Mouse (Mus musculus) adrenal gland, adult 8-10 months (tissue): Measurements from ENCODE around the gene Aqp2. TPM values are rescaled to one million over a fixed set of nuclear protein-coding genes. Genes with fewer than 3 reads are reported as not detected.

Experiments used
- DNase-seq: peaks from one replicate; pipeline ENCODE4 v3.0.0; 2022
- total RNA-seq, 4 experiments: library from RNA; stranded (reverse); gene quantifications; 2 replicates each; pipeline ENCODE4 v1.2.4; 2022

Gene Aqp2
- total RNA-seq, 4 experiments from 2014 or later, result 1.0 to 5.2 (median 1.9) TPM

DNA sequence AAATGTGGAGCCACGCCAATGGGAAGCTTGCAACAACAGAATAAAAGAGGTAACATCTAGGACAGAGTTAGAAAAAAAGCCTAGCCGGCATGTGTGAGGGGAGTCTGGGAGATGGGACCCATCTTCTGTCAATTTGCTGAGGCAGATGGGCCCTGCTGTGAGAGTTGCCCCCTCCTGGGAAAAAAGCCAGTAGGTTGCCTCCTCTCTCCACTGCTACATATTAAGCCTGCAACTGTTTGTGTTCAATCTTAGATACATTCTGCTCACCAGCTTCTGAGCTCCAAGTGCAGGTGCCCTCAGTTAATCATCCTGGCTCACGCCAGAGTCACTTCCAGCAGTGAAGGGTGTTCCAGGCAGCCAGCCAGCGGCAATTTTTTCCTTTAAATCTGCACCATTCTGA is 41.0 kb downstream of the Aqp2 start:
- DNase-seq, result no peak

DNA sequence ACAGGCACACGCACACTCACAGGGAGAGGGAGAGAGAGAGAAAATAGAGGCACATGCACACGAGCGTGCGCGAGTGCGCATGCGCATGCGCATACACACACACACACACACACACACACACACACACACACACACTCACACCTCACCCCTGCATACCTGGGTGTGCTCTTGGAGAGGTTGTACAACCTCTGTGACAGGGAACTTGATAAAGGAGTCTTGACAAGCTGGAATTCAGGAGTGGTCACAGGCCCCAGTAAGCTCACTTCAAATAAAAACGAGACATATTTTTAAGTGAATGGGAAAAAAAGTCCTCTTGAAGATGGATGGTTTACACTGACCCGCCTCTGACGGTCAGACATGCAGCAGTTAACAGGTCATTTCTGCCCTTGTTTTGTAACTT is 43.2 kb downstream of the Aqp2 start:
- DNase-seq, result no peak

DNA sequence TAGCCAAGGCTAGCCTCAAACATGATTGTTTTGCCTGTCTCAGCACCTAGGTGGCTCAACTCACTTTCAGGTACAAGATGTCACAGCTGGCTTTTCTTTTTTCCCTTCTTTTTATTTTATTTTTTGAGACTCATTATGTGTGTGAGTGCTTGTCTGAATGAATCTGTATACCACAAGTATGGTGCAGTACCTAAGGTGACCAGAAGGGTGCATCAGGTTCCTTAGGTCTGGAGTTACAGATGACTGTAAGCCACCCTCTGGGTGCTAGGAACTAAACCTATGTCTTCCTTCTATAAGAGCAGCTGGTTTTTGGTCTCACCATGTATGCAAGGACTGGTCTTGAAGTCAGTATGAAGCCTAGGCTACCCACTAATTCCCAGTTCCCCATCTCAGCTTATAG is 52.8 kb downstream of the Aqp2 start:
- DNase-seq, result no peak

Other genes starting within 250 kb of the Aqp2 start
- gene Fmnl3, start 208.6 kb upstream of the Aqp2 start, total RNA-seq, result 10 to 100 TPM; 16.5 to 29.3 (median 24.4) TPM
- gene Tmbim6, start 186.2 kb upstream of the Aqp2 start, total RNA-seq, result 100 to 1,000 TPM; 442 to 837 (median 596) TPM
- gene Nckap5l, start 121.3 kb upstream of the Aqp2 start, total RNA-seq, result 10 to 100 TPM; 20.2 to 54.8 (median 28.3) TPM
- gene Bcdin3d, start 104.3 kb upstream of the Aqp2 start, total RNA-seq, result 1 to 10 TPM; 5.2 to 8.1 (median 7.1) TPM
- 10 to 100 TPM; 33.7 to 54.7 (median 43.2) TPM for gene Faim2, start 50.9 kb upstream of the Aqp2 start, total RNA-seq
- 1 to 10 TPM in 1 of 4 experiments, under 1 TPM in 3; 0.43 to 2.1 (median 0.73) TPM for gene Aqp5, start 11.7 kb downstream of the Aqp2 start, total RNA-seq
- gene Aqp6, start 22.3 kb downstream of the Aqp2 start, total RNA-seq, result not detected
- 1 to 10 TPM; 2.5 to 5.6 (median 4.8) TPM for gene Racgap1, start 72.6 kb downstream of the Aqp2 start, total RNA-seq
- 1 to 10 TPM; 1.4 to 2.5 (median 1.8) TPM for gene Asic1, start 91.3 kb downstream of the Aqp2 start, total RNA-seq
- 10 to 100 TPM; 45.2 to 90.5 (median 62.8) TPM for gene Smarcd1, start 123.1 kb downstream of the Aqp2 start, total RNA-seq
- gene Gm17349, start 126.4 kb downstream of the Aqp2 start, total RNA-seq, result 10 to 100 TPM; 30.4 to 55.2 (median 34.8) TPM
- 100 to 1,000 TPM; 189 to 666 (median 461) TPM for gene Gpd1, start 138.5 kb downstream of the Aqp2 start, total RNA-seq
- 100 to 1,000 TPM; 200 to 304 (median 253) TPM for gene Cox14, start 146.6 kb downstream of the Aqp2 start, total RNA-seq
- 10 to 100 TPM; 58.2 to 67.4 (median 59.8) TPM for gene Cers5, start 193.8 kb downstream of the Aqp2 start, total RNA-seq